Mouse (Mus musculus) ovary, adult 18-20 months (tissue): ENCODE data around the gene Tbc1d21.

ENCODE experiments used
- DNase-seq: peaks from one replicate; pipeline ENCODE4 v3.0.0; 2022; ENCODE audit warnings: low spot score, mixed read lengths

Tbc1d21 gene

DNA sequence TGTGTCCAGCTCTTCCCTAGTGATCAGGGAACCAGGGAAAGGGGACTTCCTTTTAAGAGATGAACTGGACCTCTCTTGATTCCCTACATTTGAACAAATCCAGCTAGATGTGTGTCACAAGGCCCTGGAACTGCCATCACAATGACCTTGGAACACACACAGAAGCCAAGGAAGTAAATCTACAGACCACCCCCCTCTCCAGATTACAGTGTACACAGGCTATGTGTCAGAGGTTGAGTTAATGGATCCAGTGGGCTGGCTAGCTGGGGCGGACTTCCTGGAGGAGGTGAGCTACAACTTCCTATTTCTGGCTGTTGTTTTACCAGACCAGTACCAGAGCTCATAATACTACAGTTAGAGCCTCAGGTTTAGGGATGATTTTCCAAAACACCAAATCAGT is at the start of gene Tbc1d21:
Gene Tbc1d21 (minus strand): TSS at position 101 of the 400 bp plus-strand sequence.
- DNase-seq: no peak

DNA sequence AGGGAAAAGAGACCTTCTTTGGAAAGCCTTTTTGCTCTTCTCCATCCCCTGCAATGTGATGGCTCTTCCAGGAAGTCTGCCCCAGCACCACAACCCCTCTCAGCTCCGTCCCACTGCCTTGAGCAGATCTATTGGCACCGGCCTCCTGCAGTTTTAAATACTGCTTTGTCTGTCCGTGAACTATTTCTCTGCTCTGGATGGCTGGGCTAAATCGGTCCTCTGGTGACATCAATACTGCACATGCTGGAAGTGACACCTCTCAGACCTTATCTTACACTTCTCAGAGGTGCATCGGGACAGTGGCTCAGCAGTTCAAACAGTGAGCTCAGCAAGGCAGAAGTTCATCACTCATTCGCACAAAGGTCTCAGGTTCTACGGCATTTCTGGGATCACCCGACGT is 41.3 kb upstream of the Tbc1d21 start:
- no peak for DNase-seq

DNA sequence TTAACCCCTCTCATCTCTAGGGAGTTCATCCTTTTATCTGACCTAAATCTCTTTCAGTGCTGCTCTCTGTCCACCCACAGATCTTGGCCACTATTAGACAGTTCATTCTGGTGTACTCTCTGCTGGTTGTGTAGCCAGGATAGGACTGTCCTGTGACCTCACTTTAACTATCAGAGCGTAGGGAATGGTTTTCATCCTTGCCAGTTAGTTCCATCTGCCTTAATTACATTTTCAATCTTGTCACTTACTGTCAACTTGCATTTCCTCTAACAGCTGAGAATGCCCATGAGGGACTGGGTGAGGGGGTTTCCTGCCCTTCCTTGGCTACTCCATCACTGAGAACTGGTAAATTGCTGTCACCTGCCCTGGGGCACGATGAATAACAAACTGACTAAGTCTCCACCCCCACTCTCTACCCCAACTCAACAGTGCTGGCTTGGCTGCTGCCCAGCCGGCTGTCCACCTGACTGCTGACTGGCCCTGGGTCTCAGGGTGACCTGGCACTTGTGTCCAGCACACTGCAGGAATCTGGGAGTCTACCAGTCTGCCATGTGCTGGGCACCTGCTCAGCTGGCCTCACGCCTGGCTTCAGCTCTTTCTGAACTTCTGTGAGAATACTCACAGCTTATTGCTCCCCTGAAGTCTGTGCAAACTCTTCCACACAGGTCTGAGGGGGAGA is 39.9 kb upstream of the Tbc1d21 start:
- DNase-seq: no peak

DNA sequence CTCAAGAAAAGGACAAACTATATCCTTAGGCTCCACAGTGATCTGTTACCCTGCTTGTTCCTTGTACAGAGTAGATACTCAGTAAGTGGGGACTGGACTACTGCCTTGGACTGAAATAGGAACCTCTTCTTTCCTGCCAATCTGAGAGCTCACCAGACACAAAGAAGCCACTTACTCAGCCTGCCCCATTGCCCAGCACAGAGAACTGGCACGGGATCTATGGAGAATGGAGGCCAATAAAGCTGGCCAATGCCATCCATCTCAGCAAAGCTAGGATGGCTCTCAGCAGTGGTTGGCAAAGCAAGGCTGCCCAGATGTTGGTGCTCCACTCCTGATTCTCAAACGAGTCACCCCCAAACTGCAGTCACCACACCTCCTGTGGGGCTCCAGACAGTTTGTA is 39.0 kb upstream of the Tbc1d21 start:
- no peak for DNase-seq

DNA sequence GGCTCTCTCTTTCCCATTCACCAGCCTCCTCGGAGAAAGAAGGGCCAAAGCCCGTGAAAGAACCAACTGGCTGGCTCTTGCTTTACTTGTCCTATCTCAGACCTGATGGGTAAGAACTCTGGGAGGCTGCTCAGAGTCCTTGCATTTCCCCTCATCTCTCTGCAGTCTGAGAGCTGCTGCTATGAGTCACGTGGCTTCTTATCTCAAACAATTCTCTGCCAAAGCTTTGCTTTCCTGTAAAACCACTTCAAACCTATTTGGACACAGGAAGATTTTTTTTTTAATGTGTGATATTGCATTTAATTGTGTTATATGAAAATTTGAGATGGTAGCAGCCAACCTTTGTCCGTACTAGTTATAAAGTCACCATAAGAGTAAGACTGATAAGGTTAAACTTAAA is 34.2 kb upstream of the Tbc1d21 start:
- DNase-seq: no peak

DNA sequence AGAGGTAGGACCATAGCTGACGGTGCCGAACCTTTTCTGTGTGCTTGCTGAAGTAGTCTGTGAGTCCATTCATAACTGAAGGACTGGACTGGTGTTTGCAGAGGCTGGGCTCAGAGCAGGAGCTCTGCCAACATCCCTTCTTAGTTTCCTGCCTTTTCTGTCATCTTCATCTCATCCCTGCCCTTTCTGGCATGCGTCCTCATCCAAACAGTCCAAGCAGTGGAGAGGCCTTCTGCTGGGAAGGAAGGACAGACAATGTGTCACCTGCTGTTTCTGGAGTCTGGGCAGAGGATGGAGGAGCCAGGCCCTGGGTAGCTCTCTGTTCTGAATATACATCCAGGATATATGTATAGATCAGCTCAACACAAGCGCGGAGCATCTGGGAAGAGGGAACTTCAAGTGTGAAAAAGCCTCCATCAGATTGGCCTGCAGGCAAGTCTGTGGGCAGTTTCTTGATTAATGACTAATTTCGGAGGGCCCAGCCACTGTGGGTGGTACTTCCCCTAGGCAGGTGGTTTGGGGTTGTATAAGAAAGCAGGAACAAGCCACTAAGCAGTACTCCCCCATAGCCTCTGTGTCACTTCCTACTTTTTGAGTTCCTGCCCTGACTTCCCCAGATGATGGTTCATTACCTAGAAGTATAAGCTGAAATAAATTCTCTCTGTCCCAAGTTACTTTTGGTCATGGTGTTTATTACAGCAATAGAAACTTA is 31.3 kb upstream of the Tbc1d21 start:
- DNase-seq: no peak

DNA sequence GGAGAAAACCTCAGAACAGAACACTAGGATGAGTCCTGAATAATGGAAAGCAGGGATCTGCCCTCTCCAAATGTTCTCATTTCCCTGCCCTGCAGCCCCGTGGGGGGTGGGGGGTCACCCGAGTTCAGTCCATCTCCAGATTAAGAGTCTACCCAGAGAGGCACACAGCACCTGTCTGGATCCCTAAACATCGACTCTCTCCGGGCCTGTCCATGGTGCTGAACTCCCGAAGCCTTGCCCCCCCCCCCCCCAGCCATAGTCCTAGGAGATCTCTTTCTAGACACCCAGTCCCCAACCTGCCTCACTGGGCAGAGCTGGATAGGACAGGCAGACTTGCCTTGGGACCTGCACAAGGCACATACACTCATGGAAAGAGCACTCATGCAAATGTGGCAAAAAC is 29.4 kb upstream of the Tbc1d21 start:
- DNase-seq: no peak

DNA sequence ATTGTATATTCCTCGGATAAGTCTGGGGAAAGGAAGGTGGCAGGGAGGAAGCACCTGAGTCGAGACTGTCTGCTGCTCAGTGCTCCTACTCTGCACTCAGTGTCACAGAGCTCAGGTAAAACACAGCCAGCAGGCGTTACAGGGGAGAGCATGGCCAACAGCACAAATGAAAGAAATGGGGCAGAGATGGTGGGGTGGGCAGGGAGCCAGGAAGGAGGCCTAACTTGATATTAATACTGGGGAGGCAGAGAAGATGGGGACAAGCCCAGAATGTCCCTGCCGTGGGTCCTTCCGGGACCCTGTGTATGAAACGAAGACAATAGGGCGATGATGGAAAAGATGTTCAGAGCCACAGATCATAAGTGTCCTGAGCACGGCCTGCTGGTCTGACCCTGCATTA is 24.4 kb upstream of the Tbc1d21 start:
- DNase-seq: no peak

DNA sequence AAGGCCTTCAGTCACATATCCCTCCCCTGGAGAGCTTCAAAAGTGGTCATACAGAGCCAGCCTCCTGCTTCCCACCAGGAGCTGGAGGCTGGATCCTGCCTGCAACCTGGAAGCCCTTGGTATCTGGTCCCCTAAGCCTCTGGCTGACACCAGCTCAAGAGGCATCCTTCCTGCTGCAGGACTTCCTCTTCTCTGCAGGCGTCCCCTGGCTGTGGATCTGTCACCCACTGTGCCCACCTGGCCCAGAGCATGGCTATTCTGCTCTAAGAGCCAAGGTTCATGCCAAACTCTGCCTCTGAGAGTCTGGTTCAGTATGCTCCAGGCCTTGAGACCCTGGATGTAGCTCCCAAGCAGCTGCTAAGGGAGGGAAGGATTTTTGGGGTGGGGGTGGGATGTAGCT is 23.6 kb upstream of the Tbc1d21 start:
- no peak for DNase-seq

DNA sequence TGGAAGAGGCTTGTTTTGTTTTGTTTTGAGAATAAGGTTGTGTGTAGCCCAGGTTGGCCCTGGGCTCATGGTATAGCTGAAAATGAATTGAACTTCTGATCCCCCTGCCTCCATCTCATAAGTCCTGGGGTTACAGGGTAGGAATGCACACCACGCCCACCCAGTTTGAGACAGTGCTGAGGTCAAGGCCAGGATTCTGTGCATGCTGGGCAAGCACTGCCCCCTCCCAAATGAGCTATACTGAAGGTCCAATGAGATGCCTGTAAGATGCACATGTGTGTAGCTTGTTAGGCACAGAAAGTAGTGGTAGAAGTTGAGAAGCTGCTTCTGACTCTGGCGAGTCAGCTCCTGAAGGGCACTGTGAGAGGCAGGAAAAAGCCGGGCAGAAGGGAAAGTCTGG is 18.1 kb upstream of the Tbc1d21 start:
- no peak for DNase-seq

DNA sequence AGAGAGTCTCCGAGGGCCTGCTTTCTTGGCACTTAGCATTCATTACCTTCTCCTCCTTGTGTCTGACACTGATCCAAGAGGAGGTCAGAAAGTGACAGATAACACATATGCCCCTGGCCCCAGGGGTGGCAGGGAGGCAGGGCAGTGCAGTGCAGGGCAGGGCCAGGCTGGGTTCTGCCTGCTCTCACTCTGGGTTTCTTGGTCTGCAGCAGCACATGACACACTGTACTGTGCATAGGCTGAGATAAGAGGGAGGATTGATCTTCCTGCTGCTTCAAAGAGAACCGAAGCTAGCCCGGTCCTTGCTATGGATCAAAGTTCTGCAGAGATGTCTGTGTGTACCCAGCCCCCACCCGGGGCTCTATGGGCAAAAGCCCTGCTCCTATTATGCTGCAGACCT is 8.6 kb upstream of the Tbc1d21 start:
- DNase-seq: no peak

DNA sequence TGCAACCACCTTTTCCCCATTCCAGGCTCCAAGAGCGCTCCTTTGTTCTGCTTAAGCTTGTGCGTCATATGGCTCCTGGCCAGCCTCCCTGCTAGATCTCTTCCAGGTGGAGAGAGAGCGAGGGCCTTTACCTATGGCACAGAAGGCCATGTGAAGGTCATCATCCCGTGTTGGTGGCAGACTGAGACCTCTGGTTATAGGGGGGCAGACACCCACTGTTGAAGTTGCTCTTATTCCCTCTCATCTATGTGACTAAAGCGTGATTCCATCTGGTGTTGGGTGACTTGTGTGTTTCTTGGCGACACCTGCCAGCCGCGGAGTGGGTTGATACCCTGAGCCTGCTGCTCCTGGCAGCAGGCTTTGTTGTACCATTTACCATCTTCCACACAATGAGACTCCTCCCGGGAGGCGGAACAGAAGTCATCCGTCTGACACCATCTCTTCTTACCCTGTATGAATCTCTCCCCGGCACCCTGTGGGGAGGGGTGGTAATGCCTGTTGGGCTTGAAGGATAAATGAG is 3.7 kb upstream of the Tbc1d21 start:
- DNase-seq: no peak

DNA sequence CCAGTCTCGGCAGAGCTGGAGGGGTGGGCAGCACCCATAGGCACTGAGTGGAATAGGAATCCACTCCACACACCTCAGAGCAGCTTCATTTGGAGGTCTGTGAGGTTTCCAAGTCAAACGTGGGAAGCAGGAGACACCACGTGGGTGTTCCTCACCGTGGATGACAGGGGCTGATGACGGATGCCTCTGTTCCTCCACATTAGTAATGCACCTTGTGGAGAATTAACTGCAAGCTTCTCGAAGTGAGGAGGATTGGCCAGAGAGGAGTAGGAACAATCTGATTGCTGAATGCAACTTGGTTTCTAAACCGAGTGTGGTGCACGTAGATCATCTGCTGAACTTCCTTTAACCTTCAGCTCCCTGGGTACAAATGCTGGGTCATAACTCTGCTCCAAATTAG is 1.7 kb upstream of the Tbc1d21 start:
- no peak for DNase-seq

DNA sequence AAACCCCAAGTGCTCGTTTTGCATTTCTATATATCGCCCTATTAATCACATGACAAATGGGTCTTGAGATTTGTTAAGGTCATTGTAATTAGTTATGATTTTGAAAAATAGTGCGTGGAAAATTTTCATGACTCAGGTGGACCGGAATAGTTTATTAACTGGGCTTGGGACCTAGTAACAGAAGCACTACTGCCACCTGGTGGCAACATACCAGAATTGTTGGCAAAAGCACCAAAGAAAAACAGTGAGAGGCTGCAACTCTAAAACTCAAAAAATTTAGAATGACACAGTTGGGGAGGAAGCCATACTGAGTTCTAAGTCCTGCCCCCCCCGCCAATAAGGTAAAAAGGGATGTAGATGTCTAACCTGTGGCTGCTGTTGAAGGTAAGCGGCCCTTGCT is 611 bp downstream of the Tbc1d21 start:
- no peak for DNase-seq

DNA sequence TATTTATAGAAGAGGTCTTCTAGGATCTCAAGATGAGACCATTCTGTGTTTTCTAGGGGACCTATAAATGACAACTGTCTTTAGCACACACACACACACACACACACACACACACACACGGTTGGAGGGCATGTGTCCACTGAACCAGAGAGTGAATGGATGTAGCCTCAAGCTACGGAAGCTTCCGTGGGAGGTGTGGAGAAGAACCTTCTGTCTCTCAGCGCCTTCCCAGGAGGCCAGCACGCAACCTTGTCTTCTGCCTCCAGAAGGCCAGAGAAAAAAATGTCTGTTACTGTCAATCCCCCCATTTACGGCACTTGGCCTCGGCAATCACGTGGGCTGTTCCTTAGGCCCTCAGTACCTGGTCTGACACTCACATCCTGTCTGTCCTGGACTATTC is 5.9 kb downstream of the Tbc1d21 start:
- DNase-seq: no peak

DNA sequence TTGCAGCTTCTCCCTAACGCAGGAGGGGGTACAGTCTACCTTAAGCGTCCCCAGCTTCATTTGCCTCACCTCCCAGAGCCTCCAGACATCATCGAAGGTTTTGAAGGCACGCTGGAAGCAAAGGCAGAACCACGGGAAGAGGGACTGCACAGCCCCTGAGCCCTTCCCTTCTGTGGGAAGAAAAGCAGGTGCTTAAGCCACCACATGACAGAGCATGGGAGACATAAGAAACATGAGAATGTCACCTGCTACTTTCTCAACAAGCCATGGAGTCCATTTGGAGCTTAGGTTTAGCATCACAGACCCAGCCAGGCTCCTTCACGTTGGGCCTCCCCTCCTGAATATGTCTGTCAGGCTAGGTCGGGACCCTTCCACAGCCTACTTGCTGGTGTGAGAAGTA is 8.3 kb downstream of the Tbc1d21 start:
- DNase-seq: no peak

DNA sequence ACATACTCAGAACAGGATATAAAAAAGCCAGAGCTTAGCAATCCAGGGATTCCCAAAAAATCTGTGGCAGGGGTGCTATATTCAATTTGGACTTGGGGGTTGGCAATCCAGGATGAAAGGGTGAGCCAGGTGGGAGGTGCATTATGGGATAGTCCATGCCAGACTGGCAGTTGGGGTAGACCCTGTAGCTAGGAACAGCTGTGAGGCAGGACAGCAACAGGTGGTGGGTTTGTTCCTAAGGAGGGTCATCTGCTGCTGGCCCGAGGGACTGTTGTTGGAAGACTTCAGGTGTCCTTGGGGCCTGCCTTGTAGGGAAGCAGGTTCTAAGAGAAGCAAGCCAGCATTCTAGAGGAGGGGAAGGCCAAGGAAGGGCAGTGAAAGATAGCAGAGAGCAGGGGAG is 8.9 kb downstream of the Tbc1d21 start:
- DNase-seq: no peak

DNA sequence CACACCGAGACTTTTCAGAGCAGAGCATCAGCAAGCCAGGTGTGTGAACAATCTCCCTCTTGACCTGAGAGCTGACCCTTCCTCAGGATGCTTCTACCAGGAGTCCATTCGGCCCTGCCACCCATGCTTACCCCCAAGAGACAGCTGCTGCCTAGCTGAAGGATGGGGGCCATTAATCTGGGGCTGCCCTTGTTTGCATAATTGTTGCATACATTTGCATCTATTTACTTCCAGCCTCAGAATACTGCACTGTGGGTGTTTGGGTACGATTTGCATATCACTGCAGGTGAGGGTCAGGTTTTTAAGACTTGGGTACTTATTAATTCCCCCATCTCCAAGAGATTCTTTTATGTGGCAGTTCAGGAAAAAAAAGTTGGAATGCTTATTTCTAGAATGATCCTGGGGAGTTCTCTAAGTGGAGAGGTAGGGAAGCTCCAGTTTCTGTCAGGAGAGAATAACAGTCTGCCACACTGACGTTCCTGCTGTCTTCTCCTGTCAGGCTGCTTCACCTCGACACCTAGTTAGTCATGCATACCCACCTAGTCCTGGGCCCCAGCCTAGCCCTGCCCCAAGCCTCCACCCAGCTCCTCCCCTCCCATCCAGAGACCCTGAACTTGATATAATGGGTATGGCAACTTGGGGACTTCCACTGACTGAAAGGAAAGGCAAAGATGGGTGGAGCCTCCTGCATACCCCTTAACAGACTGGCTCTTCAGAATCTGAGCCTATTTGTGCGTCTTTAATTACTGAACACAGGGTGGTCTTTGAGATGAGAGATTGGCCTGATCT is 14.8 kb downstream of the Tbc1d21 start:
- DNase-seq: no peak

DNA sequence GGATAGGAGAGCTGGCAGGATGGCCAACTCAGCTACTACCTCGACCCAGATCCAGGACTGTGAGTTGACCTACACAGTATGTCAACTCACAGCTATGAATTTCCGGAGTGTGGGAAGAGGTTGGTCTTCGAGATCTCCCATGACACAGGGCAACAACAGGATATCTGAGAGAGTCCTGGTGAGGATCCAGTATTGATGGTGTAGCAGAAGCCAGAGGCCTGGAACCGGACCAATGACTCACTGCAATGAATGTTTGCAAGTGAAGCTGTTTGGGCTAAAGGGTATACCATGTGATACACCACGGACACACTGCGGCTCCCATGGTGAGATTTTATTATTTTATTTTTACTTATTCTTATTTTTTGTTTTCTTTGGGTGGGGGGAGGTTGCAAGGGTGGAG is 15.6 kb downstream of the Tbc1d21 start:
- DNase-seq: no peak

DNA sequence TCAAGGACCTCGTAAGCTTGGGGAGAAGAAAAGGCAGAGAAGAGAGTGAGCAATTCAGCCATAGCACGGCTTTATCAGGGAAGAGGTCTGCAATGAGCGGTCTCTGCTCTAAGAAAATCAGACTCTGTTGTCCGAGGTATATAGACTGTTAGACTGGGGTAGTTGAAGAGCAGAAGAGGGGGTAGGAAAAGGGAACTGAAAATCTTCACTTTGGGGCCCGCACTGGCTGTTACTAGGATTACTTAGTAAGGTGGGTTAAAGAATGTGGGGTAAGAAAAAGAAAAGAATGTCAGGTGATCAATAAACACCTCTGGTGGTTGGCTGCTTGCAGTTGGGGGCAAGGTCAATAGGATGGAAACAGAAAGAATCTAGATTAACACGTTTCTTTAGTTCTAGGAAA is 17.0 kb downstream of the Tbc1d21 start:
- DNase-seq: no peak

DNA sequence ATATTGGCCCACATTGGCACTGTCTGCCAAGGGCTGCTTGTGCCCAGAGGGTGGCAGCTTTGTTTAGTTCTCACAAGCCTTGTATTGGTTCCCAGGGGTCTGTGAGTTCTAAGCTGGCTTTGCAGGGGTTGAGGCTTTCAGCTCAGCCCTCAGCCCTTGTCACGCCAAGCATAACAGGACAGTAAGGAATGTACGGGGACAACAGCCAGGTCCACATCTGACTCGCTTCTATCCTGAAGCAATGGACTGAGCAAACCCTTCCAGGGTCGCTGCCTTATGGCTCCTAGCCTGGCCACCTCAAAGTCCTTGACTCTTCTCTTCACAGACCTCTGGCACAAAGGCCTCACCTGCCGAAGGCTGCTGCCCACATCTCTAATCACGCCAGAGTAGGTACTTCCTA is 22.5 kb downstream of the Tbc1d21 start:
- no peak for DNase-seq

DNA sequence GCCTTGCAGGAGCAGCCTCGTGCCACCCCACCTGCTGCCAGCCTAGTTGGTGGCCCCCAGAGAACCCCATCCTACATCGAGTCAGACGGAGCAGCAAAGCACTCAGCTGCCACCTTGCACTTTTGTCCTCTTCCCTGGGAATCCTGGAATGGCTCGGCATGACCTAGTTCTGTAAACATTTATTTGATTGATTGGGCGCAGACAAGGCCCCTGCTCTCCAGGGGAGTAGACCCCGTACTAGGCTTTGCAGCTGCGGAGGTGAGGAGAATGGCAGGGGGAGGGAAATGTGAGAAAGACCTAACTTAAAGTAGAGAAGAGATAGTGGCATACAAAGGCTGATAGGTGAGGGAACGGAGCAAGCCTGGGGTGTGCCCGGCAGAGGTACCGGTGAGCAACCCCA is 23.8 kb downstream of the Tbc1d21 start:
- DNase-seq: no peak

DNA sequence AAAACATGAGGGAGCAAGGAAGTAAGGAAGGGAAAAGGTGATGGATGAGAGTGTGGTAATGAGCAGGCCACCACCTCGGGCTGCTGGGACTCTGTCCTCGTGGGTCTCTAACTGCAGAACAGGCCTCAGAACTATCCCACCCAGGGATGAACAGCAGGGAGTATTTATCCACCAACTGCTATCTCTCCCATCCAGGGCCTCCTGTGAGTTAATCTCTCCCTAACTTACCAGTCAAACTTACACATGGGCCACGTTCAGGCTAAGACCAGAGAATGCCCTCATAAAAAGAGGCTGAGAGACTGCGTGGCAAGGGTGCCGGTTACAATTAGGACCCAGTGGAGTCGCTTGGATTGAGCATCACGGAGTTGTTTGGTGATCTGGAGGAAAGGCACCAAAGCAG is 24.3 kb downstream of the Tbc1d21 start:
- no peak for DNase-seq
